Mouse (Mus musculus): ENCODE measurements at regions not wholly inside any gene's neighbourhood (a gene's known extent, or its start where the extent isn't known, plus 50 kb on each side); places are given as distances from the start of the nearest gene placed in this dataset.

DNA sequence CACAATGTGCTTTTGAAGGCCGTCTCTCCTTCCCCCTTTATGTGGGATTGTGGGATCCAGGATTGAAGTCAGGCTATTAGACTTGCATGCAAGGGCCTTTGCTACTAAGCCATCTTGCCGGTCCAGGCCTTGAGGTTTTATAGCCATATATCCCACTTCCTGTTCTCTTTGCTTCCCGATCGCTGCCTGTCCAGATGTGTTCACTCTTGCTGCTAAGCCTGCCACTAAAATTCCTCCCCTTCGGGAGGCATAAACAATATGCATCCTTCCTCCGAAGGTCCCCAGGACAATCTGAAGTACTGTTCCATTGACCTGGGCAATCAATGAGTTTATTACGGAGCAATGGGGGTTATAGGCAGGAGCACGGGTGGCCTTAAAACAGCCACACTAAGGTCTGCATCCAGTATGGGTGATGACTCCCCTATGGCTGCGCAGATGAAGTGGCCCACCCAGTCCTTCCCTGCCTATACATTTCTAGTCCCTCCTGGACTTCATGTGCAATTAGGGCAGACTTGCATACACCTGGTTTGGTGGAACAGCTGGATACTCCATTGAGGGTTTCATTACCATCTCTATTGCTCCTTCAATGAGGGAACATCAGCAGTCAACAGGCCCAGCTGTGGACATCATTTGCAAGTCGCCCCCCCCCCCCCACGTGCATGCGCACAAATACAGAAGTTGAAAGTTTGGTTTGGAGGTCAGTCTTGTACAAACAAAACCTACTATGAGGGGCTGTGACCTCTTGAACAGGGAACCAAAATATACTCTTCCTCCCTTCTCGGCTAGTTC lies 78.1 kb upstream of the Ctbp2 start:
- TF ChIP-seq CTCF (IDR thresholded peaks at IDR 0.05): no peak
- no peak for TF ChIP-seq EP300 (IDR thresholded peaks at IDR 0.05)
